Mouse (Mus musculus) adrenal gland, postnatal 36 days (tissue): Measurements from ENCODE around the gene Pcnx2. TPM values are rescaled to one million over a fixed set of nuclear protein-coding genes. Genes with fewer than 3 reads are reported as not detected.
A peak's percentile ranks its signal among the peaks of the same experiment; 100 is the strongest.

Experiments
- DNase-seq, 2 experiments: peaks; one replicate each; pipeline ENCODE4 v3.0.0; 2021; ENCODE audit warnings: mixed read lengths in 1 of 2
- long read RNA-seq, 2 experiments: library from polyadenylated mRNA; stranded (forward); transcript quantifications; one replicate each; pipeline ENCODE4 v2.0.0; 2021; ENCODE audit warnings: borderline sequencing depth in 2 of 2
- total RNA-seq, 2 experiments: library from RNA; stranded (reverse); gene quantifications; 2 replicates each; pipeline ENCODE4 v1.2.3; 2021

The Pcnx2 gene
- total RNA-seq: under 1 TPM; 0.33 to 0.43 TPM
- long read RNA-seq, experiment 1: 0 reads
- long read RNA-seq, experiment 2: 0 reads

GRCm38 (mm10) chr8:125897868-125898788 is at the start of gene Pcnx2:
Gene Pcnx2 (minus strand): TSS chr8:125898317.
- DNase-seq: no peak

- DNase-seq: no peak
Observed at GRCm38 (mm10) chr8:125944511-125944910, 46.4 kb upstream of the Pcnx2 start.

GRCm38 (mm10) chr8:125935649-125936048 is 37.5 kb upstream of the Pcnx2 start:
- peak; percentile 67 to 69 for DNase-seq

GRCm38 (mm10) chr8:125931822-125932221 is 33.7 kb upstream of the Pcnx2 start:
- no peak for DNase-seq

- DNase-seq: no peak
Observed at GRCm38 (mm10) chr8:125930276-125931046, 32.3 kb upstream of the Pcnx2 start.

- no peak for DNase-seq
Observed at GRCm38 (mm10) chr8:125926636-125927035, 28.5 kb upstream of the Pcnx2 start.

- DNase-seq: no peak
Observed at GRCm38 (mm10) chr8:125922333-125922732, 24.2 kb upstream of the Pcnx2 start.

- no peak for DNase-seq
Observed at GRCm38 (mm10) chr8:125920761-125921160, 22.6 kb upstream of the Pcnx2 start.

- DNase-seq: no peak
Observed at GRCm38 (mm10) chr8:125920281-125920680, 22.2 kb upstream of the Pcnx2 start.

- no peak for DNase-seq
Observed at GRCm38 (mm10) chr8:125919560-125919959, 21.4 kb upstream of the Pcnx2 start.

- DNase-seq: no peak
Observed at GRCm38 (mm10) chr8:125918719-125919118, 20.6 kb upstream of the Pcnx2 start.

GRCm38 (mm10) chr8:125917013-125917412 is 18.9 kb upstream of the Pcnx2 start:
- DNase-seq: no peak

GRCm38 (mm10) chr8:125914386-125914785 is 16.3 kb upstream of the Pcnx2 start:
- DNase-seq: no peak

GRCm38 (mm10) chr8:125913206-125913605 is 15.1 kb upstream of the Pcnx2 start:
- DNase-seq: peak; percentile 60 to 66

- DNase-seq: no peak
Observed at GRCm38 (mm10) chr8:125911229-125911580, 13.1 kb upstream of the Pcnx2 start.

GRCm38 (mm10) chr8:125910365-125911228 is 12.5 kb upstream of the Pcnx2 start, which contains the start of gene Map3k21:
Gene Map3k21 (plus strand): TSS chr8:125910450.
- peak; percentile 50 to 53 for DNase-seq

GRCm38 (mm10) chr8:125909661-125910364 is 11.7 kb upstream of the Pcnx2 start:
- DNase-seq: peak; percentile 76 to 79

- no peak for DNase-seq
Observed at GRCm38 (mm10) chr8:125907311-125907710, 9.2 kb upstream of the Pcnx2 start.

GRCm38 (mm10) chr8:125905341-125905740 is 7.2 kb upstream of the Pcnx2 start:
- DNase-seq: no peak

GRCm38 (mm10) chr8:125902521-125902920 is 4.4 kb upstream of the Pcnx2 start:
- peak; percentile 26 to 42 for DNase-seq

- DNase-seq: no peak
Observed at GRCm38 (mm10) chr8:125901167-125901566, 3.0 kb upstream of the Pcnx2 start.
